Mouse (Mus musculus) testis, adult 2 months (tissue): ENCODE data around the gene Pdhx.

Source experiments
- CTCF ChIP-seq: fragments of 200-500 bp; IDR thresholded peaks from 2 replicates; pipeline ENCODE4 v1.5.1; 2012; ENCODE audit warnings: low read depth, mild to moderate bottlenecking, inconsistent platforms, low read length, moderate library complexity; ENCODE audit not compliant: control insufficient read depth, insufficient read depth, insufficient replicate concordance
- POLR2A ChIP-seq: fragments of 200-500 bp; IDR thresholded peaks from 2 replicates; pipeline ENCODE4 v1.6.1; 2012; ENCODE audit warnings: low read depth, mild to moderate bottlenecking, inconsistent platforms, low read length, moderate library complexity; ENCODE audit not compliant: control insufficient read depth

- TF ChIP-seq CTCF (no peak), POLR2A (no peak)
Observed at GRCm38 (mm10) chr2:102982822-102983221, 90.5 kb downstream of the Pdhx start.
